Mouse (Mus musculus) embryo, embryonic 10.5 days (tissue): ENCODE results near the gene Fcor.

Experiments used
- DNase-seq: peaks from one replicate; pipeline ENCODE4 v3.0.0-alpha.2; 2015; ENCODE audit warnings: low spot score

Gene Fcor

GRCm38 (mm10) chr8:3674671-3675070 lies 2.5 kb upstream of the Fcor start:
- no peak for DNase-seq

GRCm38 (mm10) chr8:3670388-3670787 lies 1.8 kb downstream of the Fcor start:
- DNase-seq: no peak

- no peak for DNase-seq
Observed at GRCm38 (mm10) chr8:3665507-3665906, 6.7 kb downstream of the Fcor start, which contains the start of gene Mcemp1. TSS of gene Mcemp1 (plus strand) at chr8:3665754.

- no peak for DNase-seq
Observed at GRCm38 (mm10) chr8:3664405-3664804, 7.8 kb downstream of the Fcor start.

GRCm38 (mm10) chr8:3660889-3661288 lies 11.3 kb downstream of the Fcor start:
- DNase-seq: no peak

- peak; percentile 53 for DNase-seq
Observed at GRCm38 (mm10) chr8:3656725-3657381, 15.3 kb downstream of the Fcor start.

GRCm38 (mm10) chr8:3655526-3655925 lies 16.6 kb downstream of the Fcor start, which contains the start of gene Retn:
TSS of gene Retn (plus strand) at chr8:3655770.
- DNase-seq: no peak

- no peak for DNase-seq
Observed at GRCm38 (mm10) chr8:3654726-3655508, 17.2 kb downstream of the Fcor start.

GRCm38 (mm10) chr8:3652845-3653244 lies 19.3 kb downstream of the Fcor start:
- DNase-seq: no peak

- peak; percentile 57 for DNase-seq
Observed at GRCm38 (mm10) chr8:3648990-3649389, 23.2 kb downstream of the Fcor start.

- no peak for DNase-seq
Observed at GRCm38 (mm10) chr8:3648268-3648667, 23.9 kb downstream of the Fcor start.

- no peak for DNase-seq
Observed at GRCm38 (mm10) chr8:3647561-3647960, 24.6 kb downstream of the Fcor start.

GRCm38 (mm10) chr8:3646824-3647531 lies 25.2 kb downstream of the Fcor start:
- DNase-seq: no peak

- DNase-seq: peak; percentile 8
Observed at GRCm38 (mm10) chr8:3645804-3646203, 26.4 kb downstream of the Fcor start.

- DNase-seq: peak; percentile 28
Observed at GRCm38 (mm10) chr8:3631478-3631875, 40.7 kb downstream of the Fcor start.

GRCm38 (mm10) chr8:3630647-3631477 lies 41.3 kb downstream of the Fcor start, which contains the start of gene Stxbp2:
TSS of gene Stxbp2 (plus strand) at chr8:3630955.
- peak; percentile 69 for DNase-seq

- peak; percentile 45 for DNase-seq
Observed at GRCm38 (mm10) chr8:3628014-3628413, 44.1 kb downstream of the Fcor start.

- no peak for DNase-seq
Observed at GRCm38 (mm10) chr8:3626971-3627370, 45.2 kb downstream of the Fcor start.

GRCm38 (mm10) chr8:3625445-3625844 lies 46.7 kb downstream of the Fcor start, which contains the start of gene Pcp2:
TSS of gene Pcp2 (minus strand) at chr8:3625545.
- DNase-seq: no peak

- no peak for DNase-seq
Observed at GRCm38 (mm10) chr8:3622119-3622518, 50.0 kb downstream of the Fcor start.

GRCm38 (mm10) chr8:3621199-3621970 lies 50.8 kb downstream of the Fcor start, which contains the start of the genes Xab2 and Pet100:
TSS of gene Xab2 (minus strand) at chr8:3621316.
TSS of gene Pet100 (plus strand) at chr8:3621548.
- DNase-seq: peak; percentile 100
